Mouse (Mus musculus) adrenal gland, adult 2 months (tissue): ENCODE data around the gene Bbs9. TPM values are rescaled to one million over a fixed set of nuclear protein-coding genes. Genes with fewer than 3 reads are reported as not detected.
A peak's percentile ranks its signal among the peaks of the same experiment; 100 is the strongest.

Experiments used
- DNase-seq: peaks from one replicate; pipeline ENCODE4 v3.0.0; 2021
- polyA plus RNA-seq: library from polyadenylated mRNA; depleted of rRNA; stranded (reverse); fragments of >200 nt; gene quantifications from 2 replicates; pipeline ENCODE4 v1.2.3, GENCODE M21; 2012
- total RNA-seq, 2 experiments: library from RNA; stranded (reverse); gene quantifications; 2 replicates each; pipeline ENCODE4 v1.2.3; 2021

Gene Bbs9
- total and polyA plus RNA-seq, 3 experiments, result 4.3 to 18.0 (median 12.8) TPM

DNA sequence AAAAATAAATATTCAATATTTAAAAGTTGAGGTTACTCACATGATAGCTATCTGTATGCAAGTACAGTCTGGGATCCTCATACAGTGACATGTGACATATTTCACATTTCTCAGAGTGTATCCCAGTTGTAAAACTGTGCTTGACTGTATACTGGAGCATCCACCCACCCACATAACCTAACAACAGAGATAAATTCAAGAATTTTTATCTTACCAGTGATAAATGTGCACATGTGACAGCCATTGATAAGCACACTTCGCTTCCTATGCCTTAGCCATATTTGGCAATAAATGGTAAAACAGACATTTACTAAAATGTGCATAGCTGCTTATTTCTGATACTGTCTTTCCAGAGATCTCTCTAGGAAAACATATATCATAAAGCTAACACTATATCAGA lies 330.5 kb downstream of the Bbs9 start:
- no peak for DNase-seq

DNA sequence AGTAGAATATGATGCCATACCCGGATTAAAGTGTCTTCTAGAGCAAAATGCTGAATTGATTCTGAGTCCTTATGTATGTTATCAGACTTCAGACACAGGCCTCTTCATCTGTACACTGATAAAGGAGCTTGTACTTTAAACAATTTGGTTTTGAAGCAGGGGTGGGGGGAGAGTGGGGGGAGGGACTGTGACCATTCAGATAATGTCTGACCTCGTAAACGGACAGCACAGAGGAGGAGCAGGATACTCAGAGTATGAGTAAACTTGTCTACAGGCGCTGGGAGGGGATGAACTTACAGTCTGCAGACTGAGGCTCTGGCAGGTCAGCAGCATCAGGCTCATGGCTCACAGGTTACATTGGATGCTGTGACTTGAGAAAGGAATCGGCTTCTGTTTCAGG lies 331.0 kb downstream of the Bbs9 start:
- DNase-seq, result no peak

DNA sequence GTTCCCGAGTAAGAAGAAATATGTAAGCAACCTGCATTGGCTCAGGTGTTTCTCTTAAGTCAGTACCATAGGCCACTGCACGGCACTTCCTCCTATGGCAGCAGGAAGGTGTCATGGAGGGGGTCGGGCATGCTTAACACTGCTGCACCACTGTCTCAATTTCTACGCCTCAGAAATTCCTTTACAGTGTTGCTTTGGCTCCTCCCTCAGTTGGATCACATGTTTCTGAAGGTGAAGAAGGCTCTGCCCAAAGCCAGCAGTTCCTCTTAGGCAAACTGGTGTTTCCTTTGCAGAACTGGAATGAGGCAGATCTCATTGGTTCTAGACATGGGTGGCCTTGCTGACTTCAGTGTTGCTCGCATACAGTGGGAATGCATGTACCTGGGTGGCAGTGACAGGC lies 332.2 kb downstream of the Bbs9 start:
- DNase-seq, result no peak

DNA sequence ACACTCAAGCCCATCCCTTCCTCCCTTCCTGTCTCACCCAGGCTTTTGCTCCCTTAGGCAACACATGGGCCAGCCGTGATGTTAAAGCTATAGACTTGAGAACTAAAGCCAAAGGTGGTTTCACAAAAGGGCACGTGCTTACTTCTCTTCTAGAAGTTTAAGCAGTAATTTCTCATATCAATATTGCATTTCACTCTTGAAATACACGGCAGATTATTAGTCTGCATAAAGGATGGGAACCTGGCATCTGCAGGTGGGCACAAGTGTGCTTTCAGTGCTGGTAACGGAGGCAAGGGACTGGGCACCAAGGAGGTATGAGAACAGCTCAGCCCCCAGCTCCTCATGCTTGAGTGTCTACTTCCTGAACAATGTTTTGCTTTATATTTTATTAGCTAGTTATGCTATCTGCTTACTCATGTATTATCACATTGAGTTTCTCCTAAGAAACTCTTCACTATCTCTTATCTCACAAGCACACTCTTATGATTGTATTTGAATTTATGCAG lies 334.2 kb downstream of the Bbs9 start:
- no peak for DNase-seq

DNA sequence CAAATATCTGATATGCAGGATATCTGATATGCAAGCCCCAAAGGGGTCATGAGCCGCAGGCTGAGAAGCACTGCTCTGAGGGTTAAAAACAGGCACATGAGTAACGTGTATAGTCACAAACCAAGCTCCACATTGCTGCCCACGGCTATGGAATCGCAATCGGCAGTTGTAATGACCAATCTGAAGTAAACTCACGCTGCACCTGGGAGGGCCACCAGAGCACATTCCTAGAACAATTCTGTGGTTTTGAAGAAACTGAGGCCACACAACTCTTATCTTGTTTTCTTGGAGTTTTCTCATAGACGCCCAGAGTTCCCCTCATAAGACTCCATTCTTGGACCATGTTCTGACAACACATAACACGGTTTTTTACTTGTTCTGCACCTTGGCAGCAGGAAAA lies 334.9 kb downstream of the Bbs9 start:
- no peak for DNase-seq

DNA sequence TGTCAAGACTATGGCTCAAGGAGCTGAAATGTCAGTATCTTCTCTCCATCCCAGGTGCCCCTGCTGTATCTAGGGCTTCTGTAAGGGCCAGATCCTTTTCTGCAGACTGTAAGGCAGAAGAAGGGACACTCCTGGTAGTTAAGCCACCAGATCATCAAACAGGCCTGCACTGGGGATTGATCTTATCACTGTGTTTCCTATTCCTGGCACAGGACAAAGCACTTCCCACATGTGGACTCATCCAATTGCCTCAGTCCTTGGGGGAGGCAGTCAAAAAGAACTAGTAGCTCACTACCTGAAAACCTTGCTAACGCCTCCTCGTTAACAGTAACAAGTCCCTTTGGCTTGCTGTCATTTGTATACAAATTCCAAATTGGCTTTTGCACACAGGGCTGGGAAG lies 336.4 kb downstream of the Bbs9 start:
- DNase-seq, result no peak

DNA sequence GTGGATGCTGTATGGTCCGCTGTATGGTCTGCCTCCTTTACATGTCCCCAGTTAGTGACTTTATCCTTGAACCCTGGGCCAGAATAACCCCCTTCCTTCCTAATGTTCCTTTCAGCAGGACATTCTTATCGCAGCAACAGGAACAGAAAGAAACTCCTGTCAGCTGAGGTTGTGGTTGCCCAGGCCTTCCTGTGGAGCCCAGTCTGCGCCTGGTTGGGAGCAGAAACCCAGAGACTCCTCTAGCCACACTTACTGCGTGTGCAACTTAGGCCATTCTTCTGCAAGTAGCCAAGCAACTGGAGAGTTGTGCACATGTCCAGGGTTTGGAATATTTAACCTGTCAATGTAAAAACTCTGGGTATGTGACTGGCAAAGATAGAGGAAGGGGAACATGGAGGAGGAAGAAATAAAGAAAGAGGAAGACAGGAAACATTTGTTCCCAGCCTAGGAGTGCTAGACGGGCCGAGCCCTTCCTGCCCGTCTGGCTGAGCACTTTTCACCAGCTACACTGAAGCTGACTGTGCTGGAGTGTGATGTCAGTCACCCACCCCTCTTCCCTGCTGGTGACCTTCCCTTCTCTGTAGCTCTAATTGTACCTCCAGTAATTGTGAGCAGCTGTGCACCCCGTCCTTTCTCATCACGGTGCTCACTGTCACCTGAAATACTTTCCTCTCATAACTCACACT lies 339.0 kb downstream of the Bbs9 start:
- no peak for DNase-seq

DNA sequence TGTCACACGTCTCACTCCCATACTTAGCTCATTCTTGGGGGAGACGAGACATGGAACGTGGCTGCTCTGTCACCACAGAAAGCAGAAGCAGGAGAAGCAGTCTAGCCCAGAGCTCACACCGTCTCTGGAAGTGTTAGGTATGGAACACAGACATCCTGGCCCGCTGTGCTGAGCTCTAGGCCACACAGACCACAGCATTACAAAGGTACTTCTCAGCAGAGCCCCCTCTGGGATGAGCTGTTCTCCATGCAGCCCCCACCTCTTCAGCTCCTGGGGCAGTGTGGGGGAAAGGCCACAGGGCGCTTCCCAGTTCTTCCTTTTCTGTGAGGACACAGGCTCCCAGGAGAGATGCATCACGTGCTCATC lies 339.6 kb downstream of the Bbs9 start:
- DNase-seq, result no peak

DNA sequence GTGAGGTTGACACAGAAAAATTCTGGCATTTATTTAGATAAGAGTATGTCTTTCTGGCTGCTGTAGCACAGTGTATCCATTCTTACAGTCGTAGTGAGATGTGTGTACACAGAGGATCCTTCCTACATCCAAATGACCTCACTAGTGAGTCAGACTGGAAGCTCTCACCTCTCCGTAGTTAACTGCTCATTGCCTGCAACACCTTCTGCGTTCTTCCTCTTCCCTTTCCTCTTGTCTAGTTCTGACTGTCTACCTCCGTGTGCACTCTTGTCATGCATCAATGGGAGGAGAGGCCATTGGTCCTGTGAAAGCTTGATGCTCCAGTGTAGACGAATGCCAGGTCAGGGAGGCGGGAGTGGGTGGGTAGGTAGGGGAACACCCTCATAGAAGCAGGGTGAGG lies 344.0 kb downstream of the Bbs9 start:
- DNase-seq, result no peak

DNA sequence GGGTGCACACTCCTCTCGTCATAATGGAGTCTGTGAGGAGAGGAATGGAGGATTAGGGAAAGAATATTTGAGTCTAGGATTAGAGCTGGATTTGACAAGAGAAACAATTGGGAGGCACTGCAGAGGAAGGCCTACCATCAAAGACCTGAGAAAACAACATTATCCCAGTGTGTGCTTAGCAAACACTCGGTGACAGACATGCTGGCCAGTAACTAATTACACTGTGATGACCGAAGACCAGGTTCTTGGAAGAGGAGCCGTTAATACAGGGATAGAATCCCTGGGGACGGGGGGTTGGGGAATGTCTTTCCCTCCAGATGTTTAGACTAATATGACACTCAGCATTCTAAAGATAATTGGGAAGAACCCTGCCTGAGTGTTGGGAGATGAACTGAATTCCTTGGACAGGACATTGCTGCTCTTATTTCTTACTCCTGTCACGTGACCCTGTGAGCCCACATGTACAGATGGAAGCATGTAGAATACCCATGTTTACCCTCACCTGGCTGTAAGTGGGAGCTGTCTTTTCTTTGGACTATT lies 345.2 kb downstream of the Bbs9 start:
- no peak for DNase-seq

DNA sequence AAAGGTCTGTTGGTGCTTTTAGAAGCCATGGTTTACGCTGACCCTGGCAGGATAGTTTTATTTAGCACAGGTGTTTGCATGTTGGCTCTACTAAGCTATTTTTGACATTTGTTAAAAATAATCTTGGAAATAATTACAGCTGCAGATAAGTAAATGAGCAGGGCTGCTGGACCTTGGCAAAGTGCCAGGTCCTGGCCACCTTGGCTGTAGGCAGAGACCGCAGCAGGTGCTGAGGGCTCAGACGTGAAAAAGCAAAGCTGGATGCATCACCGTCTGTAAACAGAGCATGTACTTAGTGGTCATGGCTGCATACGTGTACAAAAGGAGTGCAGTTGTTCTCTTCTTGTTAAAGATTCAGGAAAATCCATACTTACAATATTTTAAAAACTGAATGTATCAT lies 347.3 kb downstream of the Bbs9 start:
- peak; percentile 6 for DNase-seq

DNA sequence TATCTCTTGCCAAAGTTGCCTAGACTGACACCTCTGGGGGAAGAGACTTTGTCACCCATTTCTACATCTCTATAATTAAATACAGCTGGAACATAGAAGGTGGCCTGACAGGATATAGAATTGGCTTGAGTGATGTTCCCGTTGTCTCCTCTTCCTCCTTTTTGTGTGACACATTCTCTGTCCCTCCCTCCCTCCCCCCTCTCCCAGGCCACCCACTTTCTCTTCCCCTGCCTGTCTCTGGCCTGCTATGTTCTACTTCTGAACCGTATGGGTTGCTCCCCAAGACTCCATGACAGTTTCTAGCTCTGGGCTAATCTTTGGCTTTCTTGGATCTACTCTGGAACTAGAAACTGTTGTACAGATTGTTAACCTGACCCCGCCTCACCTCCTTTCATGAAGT lies 348.3 kb downstream of the Bbs9 start:
- no peak for DNase-seq

DNA sequence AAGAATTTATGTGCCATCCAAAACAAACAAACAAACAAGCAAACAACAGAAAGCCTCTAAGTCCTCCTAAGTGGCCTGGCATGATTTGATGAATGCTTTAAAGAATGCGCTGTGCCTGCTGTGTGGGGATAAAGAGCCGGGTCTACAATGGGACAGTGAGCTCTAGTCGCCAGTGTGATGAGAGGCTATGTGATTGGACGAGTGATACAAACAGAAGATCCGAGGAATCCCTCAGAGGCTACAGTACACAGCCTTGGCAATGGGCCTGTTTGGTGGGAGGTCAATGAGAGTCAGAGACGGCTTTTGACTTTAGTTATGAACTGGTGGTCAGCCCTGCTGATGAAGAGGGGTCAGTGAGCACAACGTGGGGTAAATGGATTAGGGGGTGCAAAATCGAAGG lies 349.4 kb downstream of the Bbs9 start:
- no peak for DNase-seq

DNA sequence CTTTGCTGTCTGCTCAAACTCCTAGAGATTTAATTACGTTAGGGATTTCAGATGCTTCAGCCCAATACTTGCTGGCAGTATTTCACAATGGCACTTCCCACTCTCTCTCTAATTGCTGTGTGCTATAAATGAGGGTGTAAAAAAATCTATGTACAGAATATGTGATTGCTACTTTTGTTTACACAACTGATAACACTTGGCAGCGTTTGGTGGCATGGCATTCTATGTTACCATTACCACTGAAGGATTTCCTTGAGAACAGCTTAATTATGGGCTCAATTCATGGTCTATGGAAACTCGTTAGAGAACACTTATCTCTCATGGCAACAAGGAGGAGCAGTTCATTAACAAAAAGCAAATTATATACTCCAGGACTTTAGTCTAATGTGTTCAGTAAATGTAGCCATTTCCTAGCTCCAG lies 351.1 kb downstream of the Bbs9 start:
- DNase-seq, result no peak

DNA sequence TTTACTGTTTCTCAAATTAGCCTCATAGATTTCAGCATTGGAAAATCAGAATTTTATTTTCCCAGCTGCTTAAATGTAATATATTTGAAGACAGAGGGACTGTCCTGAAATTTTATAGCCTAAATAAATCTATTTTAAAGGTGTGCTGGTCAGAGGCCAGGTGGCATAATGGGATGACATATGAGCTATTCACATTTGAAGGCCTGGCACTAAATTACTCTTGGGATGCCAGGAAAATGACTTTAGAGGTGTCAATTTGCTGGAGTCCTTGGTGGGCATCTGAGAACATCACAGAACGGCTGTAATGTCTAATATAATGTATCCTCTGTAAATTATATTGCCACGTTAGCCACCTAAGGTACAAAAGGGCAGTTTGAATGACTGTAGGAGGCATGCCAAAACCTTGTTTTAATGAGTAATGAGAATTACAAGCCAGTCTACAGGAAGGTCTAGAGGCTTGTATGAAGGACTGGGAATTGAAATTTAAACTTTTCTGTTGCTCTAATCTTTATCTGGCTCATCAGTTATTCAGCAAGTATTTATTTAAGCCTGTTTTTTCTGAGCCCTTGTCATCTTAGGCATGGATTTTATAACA lies 351.8 kb downstream of the Bbs9 start:
- DNase-seq, result no peak

DNA sequence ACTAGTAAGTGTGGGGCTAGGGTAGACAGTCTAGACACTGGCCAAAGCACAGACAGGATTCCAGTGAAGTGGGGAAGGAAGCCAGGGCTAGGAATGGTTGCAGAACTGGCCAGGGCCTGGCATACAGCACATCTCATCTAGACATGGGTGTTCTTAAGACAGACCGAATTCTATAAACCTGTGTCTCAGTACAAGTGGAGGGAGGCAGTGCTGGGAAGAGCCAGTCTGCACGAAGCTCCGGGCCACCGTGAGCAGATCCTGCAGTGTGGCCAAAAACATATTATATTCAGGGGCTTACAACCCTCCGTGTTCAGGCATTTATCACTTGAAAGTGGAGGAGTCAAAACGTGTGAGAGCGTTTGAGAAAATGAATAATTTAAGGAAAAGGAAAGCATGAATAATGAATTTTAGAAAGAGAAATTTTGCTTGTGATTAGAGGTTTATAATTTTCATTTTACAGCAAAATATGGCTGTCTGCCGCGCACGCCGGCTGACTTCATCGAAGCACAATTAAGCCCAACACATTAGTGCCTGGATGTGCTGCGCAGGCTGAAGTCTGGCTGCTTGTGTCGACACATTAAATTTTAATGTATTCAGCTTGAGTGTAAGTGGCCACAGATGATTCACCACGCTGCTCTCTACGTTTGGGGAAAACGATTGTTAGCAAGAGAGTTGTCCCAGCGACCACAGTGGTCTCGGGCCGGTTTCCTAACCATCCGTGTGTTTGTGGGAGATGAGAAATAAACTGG lies 353.9 kb downstream of the Bbs9 start:
- no peak for DNase-seq

DNA sequence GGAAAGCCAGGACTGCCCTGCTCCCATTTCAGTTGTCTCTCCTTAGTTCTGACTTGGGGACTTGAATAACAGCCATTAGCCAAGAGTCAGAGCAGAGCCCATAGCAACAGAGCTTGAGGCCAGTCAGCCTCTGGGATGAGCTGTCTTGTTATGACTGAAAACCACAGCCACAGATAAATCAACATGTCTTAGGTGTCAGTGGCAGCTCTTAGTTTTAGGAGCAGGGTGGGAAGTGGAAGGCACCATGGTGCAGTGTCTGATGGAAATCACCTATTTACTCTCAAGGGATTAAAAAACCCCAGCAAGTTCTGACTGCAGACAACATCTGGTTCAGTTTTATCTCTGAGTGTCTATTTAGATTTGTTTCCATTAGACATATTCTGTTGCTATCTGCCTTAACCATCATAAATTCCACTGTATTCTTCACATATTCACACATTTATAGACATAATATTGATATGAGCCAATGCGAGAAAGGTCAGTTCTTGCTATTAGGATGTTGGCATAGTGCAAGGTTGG lies 359.5 kb downstream of the Bbs9 start:
- DNase-seq, result no peak

DNA sequence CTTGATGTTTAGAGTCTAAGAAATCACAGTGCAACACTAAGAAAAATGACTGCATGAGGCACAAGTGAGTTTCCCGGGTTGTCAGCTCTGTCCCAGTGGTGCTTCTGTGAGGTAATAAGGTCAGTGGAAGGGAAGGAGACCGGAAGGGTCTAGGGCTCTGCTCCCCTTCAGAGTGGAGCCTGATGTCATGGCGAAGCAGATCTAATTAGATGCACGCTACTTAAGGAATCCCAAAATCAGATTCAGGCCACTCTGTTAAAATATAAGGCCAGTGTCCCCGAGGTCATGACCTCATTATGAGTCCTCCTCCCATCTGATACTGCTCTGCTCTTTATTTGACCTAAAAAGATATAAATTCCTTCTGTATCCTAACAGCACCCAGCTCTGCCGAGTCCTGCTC lies 361.5 kb downstream of the Bbs9 start:
- no peak for DNase-seq

DNA sequence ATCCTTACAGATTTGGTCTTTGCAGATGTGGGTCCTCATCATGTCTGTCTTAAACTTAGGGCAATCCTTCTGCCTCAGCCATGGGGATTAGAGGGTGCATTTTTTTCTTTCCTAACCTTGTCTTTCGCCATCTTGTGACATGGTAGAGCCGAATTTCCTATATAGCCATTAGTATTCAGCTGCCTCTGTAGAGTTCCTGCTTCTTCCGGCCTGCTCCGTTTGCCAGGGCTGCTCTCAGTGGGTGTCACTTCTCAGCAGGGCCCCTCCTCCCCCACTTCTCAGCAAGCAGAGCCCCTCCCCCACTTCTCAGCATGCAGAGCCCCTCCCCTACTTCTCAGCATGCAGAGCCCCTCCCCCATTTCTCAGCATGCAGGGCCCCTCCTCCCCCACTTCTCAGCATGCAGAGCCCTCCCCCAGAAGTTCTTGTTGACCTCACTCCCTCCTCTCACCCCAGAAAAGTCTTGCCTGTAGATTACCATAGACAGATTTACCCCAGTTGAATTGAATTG lies 362.2 kb downstream of the Bbs9 start:
- no peak for DNase-seq

DNA sequence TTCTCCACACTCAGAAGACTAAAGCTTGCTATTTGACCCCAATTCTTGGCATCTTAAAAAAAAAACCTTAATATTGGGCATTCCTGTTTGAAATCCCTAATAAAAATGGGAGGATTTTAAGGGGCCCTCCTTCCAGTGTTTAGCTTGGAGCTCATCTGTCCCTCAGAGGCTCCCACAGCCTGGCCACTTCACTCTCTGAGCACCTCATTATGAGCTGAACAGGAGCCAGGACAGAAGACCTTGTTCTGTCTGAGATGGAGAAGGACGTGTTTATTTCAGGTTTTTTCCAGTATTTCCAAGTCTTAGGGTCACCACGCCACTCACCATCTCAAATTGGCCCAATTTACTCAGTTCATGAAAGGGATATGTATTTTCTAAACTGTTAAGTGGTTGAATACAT lies 370.5 kb downstream of the Bbs9 start:
- no peak for DNase-seq

DNA sequence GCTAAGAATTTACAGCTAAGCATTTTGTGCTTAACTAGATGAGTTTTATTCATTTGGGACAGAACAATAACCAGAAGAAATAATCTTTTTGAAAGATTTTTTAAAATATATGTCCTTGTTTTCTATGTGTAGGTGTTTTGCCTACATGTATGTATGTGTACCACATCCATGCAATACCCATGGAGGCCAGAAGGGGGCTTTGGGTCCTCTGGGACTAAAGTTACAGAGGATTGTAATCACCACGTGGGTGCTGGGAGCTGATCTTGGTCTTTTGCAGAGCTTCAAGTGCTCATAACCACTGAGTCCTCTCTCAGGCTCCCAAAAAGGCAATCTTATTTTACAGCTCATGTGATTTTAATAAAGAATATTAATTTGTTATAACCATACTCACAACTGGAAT lies 371.3 kb downstream of the Bbs9 start:
- DNase-seq, result no peak

DNA sequence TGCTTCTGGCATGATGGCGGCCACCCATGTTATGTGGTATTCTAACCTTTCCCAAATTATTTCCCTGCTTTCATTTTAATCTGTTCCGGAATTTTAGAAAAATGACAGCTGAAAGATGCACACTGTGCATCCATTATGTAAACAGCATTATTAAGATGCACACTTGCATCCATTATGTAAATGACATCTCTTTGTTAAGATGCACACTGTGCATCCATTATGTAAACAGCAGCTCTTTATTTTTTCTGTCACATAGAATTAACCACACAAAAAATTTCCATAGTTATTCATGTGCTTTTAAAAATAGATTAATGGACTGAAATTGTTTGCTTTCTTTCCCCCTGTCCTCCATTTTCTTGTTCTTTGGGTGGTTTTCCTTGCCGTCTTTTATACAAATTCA lies 373.3 kb downstream of the Bbs9 start:
- DNase-seq, result no peak

DNA sequence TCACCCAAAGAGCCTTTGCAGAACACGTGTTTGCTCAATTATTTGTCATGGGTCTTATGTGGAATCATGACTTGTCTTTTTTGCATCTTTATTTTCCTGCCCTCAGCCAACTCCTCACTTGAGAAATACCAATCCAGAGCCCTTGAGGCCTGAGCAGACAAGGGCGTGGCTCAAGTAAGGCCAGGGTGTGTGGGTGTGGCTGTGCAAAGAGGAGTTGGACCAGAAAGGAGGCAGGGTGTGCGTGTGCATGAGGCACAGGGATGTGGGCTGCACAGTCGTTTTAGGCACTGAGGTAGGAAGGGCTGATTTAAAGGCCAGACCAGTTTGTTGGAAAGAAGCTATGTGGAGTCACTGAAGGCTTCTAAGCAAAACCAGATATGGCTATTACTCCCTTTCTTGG lies 373.7 kb downstream of the Bbs9 start:
- no peak for DNase-seq
